Mouse (Mus musculus) limb, embryonic 10.5 days (tissue): ENCODE data around the gene Cacna1c. TPM values are rescaled to one million over a fixed set of nuclear protein-coding genes. Genes with fewer than 3 reads are reported as not detected.

Source experiments
- DNase-seq: peaks from one replicate; pipeline ENCODE4 v3.0.0-alpha.2; 2017; ENCODE audit warnings: low spot score
- H3K27ac ChIP-seq: fragments of 300-500 bp; sonication (generic); 2 replicates; pipeline ENCODE4 v1.5.1; 2016; ENCODE audit warnings: mild to moderate bottlenecking
- H3K27me3 ChIP-seq: fragments of 300-500 bp; sonication (generic); 2 replicates; pipeline ENCODE4 v1.6.1; 2016; ENCODE audit warnings: low read depth, mild to moderate bottlenecking; ENCODE audit not compliant: poor library complexity, severe bottlenecking
- H3K36me3 ChIP-seq: fragments of 300-500 bp; sonication (generic); 2 replicates; pipeline ENCODE4 v1.6.1; 2016; ENCODE audit warnings: mild to moderate bottlenecking, moderate library complexity
- H3K4me1 ChIP-seq: fragments of 300-500 bp; sonication (generic); 2 replicates; pipeline ENCODE4 v1.6.1; 2016
- H3K4me3 ChIP-seq: fragments of 300-500 bp; sonication (generic); 2 replicates; pipeline ENCODE4 v1.5.1; 2016; ENCODE audit warnings: mild to moderate bottlenecking, moderate library complexity
- H3K9me3 ChIP-seq: fragments of 300-500 bp; sonication (generic); replicated peaks from 2 replicates; pipeline ENCODE4 v1.6.1; 2016; ENCODE audit warnings: mild to moderate bottlenecking
- WGBS: fragments of 180-500 bp; shearing (Covaris S2); methylation state at CpG from one replicate; pipeline ENCODE4 v1.1.7; 2016; 5-methylcytosine and 5-hydroxymethylcytosine counted together
- polyA plus RNA-seq: library from polyadenylated mRNA; unstranded; fragments of >200 nt; fragmentation: Nextera tagmentation; extraction: Ambion mirVana; gene quantifications from 2 replicates; pipeline ENCODE4 v1.2.1, GENCODE M21; 2016

Cacna1c gene
- polyA plus RNA-seq, 1 experiment from 2014 or later: 10.2 TPM

DNA sequence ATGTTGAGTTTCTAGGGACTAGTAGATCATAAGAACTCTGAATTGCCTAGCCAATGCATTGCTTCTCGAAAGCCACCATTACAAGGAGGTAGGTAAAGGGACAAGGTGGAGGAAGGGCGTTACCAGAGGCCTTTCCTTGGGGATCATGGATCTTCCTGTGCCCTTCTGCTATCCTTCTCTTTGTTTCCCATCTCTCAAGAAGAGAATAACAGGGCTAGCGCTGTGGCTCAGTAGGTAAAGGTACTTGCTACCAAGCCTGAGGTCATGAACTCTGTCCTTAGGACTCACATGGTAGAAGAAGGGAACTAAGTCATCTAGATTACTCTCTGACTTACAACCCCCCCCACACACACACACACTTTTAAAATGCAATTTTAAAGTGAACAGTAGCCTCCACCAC is 69.2 kb downstream of the Cacna1c start:
- Histone ChIP-seq H3K27me3 (no peaks in the 10 kb centered on the region), H3K4me3 (no peak overlapping the region), H3K9me3 (no peaks in the 10 kb centered on the region), H3K27ac (no peak overlapping the region), H3K4me1 (peaks cover 8% of the 10 kb centered on the region; the same call in 1 of the 2 replicates), H3K36me3 (no peaks in the 10 kb centered on the region)
- peak; percentile 9 for DNase-seq
- WGBS: 91% methylated on average over 3 of the region's 3 CpGs

DNA sequence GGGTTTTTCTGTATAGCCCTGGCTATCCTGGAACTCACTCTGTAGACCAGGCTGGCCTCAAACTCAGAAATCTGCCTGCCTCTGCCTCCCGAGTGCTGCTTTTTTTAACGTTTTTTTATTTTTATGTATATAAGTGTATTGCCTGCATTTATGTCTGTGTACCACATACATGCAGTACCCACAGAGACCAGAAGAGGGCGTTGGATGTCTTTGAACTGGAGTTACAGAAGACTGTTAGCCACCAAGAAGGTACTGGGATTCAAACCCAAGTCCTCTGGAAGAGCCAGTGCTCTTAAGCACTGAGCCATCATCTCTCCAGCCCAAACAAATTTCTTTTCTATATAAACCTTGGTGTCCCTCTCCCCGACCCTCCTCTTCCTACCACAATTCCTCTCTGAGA is 77.8 kb downstream of the Cacna1c start:
- H3K27me3 ChIP-seq: no peaks in the 10 kb centered on the region
- 66% methylated on average over 4 of the region's 4 CpGs for WGBS
- H3K4me1 ChIP-seq: peaks cover 11% of the 10 kb centered on the region

DNA sequence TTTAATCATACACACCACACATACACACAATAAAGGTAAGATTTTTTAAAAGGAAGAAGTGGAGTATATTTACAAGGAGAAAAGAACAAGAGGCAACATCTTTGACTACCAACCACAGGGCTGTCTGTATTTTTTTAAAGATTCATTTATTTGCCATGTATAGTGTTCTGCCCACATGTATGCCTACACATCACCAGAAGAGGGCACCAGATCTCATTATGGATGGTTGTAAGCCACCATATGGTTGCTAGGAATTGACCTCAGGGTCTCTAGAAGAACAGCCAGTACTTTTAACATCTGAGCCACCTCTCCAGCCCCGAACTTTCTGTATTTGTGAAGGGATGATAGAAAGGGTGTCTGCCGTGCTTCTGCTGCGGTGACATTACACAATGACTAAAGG is 79.9 kb downstream of the Cacna1c start:
- Histone ChIP-seq H3K9me3 (no peaks in the 10 kb centered on the region), H3K4me1 (peaks cover 11% of the 10 kb centered on the region), H3K27me3 (no peaks in the 10 kb centered on the region), H3K36me3 (no peaks in the 10 kb centered on the region), H3K4me3 (no peak overlapping the region), H3K27ac (no peak overlapping the region)
- no peak for DNase-seq
- 93% methylated on average over 3 of the region's 3 CpGs for WGBS

More for the DNA sequence above, 77.8 kb downstream of the Cacna1c start:
- Histone ChIP-seq H3K27ac (no peak overlapping the region), H3K4me3 (no peak overlapping the region), H3K9me3 (no peaks in the 10 kb centered on the region), H3K36me3 (no peaks in the 10 kb centered on the region)
- no peak for DNase-seq

DNA sequence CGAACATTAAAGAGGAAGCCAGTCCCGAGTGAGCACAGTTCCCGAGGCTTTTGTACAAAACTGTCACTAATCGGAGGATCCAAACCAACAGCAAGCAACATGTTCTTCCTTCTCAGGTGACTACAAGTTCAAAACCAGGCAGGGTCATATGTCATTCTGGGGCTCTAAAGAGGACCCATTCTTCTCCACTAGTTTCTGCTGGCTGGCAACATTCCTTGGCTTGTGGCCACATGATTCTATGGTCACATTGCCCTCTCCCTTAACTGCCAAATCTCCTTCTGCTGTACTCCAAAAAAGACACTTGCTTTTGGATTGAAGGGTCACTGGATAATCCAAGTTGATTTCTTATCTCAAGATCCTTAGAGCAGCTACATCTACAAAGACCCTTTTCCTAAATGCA is 82.9 kb downstream of the Cacna1c start:
- H3K9me3 ChIP-seq: no peaks in the 10 kb centered on the region
- 93% methylated on average over 4 of the region's 4 CpGs for WGBS
- peaks cover 23% of the 10 kb centered on the region for H3K4me1 ChIP-seq
- H3K27ac ChIP-seq: no peak overlapping the region
- H3K4me3 ChIP-seq: no peak overlapping the region
- no peak for DNase-seq
- peaks cover 12% of the 10 kb centered on the region for H3K27me3 ChIP-seq
- no peaks in the 10 kb centered on the region for H3K36me3 ChIP-seq

DNA sequence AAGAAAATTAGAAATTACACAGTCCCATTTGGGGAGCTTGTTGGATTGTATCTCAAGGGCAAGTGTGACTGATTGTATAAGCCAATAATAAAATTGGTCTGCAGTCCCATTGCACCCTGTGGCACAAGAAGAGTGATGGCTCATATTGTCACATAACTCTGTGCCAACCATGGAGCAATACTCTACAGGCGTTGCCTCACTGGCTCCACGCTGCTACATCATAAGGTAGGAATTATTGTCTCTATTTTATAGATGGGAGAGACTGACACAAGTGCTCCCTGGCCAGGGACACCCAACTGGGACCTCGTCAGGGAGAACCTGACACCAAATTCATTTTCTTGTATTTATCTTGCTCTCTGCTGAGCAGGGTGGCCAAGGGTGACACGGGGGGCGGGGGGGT is 85.8 kb downstream of the Cacna1c start:
- no peaks in the 10 kb centered on the region for H3K9me3 ChIP-seq
- no peaks in the 10 kb centered on the region for H3K36me3 ChIP-seq
- peaks cover 33% of the 10 kb centered on the region for H3K27me3 ChIP-seq
- WGBS: 86% methylated on average over 5 of the region's 5 CpGs
- H3K4me1 ChIP-seq: peaks cover 41% of the 10 kb centered on the region
- no peak overlapping the region for H3K4me3 ChIP-seq
- DNase-seq: no peak
- H3K27ac ChIP-seq: no peak overlapping the region

DNA sequence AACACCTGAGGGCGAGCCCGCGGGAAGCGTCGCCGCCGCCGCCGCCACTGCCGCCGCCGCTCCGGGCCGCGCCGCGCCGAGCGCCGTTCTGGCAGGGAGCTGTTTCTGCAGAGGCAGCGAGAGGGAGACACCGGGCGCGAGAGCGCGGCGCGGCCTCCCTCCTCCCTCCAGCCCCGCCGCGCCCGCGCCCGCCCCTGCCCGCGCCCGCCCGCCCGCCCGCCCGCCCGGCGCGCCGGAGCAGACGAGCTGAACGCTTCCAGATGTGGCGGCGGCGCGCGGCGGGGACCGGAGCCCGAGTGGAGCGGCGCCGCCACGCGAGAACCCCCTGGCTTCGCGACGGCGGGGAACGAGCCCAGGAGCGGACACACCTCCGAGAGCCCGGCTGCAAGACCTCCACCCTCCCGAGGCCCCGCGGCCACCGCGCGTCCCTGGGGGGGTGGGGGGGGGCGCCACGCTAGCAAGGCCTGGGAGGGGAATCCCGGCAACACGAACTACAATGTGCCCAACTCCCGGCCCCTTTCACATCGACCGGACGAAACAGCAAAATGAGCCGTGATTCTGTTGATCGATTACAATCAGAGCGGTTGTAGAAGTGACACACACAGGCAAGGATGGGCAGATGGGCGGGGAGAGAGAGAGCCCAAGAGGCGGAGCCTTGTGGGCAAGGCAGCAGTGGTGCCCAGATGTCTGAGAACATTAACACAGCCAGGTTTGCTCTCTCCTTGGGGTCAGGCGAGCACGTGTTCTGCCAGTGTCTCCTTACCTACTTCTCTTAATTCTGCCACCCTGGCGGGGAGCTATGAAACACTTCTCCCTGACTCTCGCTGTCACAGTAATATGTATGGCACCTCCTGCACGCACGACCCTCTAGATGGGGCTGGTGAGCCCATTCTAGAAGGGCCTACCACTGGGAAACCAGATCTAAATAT is 87.5 kb downstream of the Cacna1c start:
- 2% methylated on average over 80 of the region's 93 CpGs for WGBS
- Histone ChIP-seq H3K27me3 (peaks cover 39% of the 10 kb centered on the region), H3K36me3 (no peaks in the 10 kb centered on the region), H3K4me1 (peaks cover 47% of the 10 kb centered on the region), H3K27ac (peak overlapping the region; percentile 95), H3K9me3 (no peaks in the 10 kb centered on the region), H3K4me3 (peak overlapping the region; percentile 65)
- peak; percentile 77 for DNase-seq

DNA sequence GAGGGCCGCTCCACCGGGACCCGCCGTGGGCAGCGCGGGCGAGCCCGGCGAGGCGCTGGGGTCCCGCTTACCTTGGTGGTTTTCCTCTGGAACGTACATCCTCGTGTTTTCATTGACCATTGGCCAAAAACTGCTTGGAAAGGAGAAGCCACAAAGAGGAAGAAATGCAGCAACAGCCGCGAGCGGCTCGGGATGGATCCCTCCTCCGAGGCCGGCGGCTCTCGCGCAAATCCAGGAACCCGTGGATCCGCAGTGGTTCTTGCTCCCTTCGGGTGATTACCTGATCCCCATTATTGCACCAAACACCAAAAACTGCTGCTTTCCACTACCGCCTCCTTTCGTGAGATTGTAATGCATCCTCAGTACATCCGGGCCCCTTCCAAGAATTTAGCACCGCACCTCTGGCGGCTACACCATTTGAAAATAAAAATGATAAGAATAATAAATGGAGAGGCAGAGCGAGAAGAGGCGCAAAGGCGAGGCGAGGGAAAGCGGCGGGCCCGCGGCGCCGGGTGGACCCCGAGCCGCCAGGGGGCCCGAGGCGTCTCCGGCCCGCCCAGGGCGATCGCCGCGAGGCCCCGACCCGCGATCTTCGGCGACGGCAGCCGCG is 88.3 kb downstream of the Cacna1c start:
- no peaks in the 10 kb centered on the region for H3K9me3 ChIP-seq
- H3K36me3 ChIP-seq: no peaks in the 10 kb centered on the region
- under 1% methylated on average over 58 of the region's 58 CpGs for WGBS
- peak overlapping the region; percentile 65 for H3K4me3 ChIP-seq
- H3K27me3 ChIP-seq: peaks cover 39% of the 10 kb centered on the region
- peaks cover 51% of the 10 kb centered on the region for H3K4me1 ChIP-seq
- DNase-seq: no peak
- peak overlapping the region; percentile 95 for H3K27ac ChIP-seq

DNA sequence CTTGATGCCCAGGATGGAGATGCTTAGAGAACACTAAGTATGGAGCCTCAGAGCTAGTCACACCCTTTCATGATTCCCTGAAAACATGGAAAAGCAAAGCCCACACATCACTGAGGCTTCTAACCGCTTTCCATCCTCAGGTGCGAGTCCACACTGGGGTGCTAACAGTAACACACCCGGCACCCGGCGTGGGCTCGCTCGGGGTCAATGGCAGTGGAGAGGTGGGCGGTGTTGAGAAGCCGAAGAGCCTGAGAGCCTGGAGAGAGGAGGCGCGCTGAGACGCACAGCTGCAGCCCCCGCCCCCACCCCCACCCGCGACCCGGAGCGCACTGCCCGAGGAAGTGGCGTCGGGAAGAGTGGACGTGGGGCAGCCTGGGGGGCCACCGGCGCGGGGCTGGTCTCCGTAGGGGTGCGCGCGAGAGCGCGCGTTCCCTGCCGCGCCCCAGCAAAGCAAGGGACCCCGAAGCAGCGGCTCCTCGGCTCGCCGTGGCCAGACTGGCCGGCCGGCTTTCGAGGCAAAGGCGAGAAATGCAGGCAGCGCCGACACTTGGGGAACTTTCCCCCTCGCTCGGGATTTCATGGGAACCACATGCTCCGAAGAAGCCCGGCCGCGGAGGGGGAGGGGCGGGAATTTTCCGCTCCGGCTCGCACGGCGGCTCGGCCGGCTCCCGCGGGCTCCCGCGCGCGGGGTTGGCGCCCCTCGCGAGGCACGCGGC is 88.9 kb downstream of the Cacna1c start:
- WGBS: under 1% methylated on average over 69 of the region's 69 CpGs
- Histone ChIP-seq H3K36me3 (no peaks in the 10 kb centered on the region), H3K4me3 (peak overlapping the region; percentile 65), H3K9me3 (no peaks in the 10 kb centered on the region), H3K4me1 (peaks cover 51% of the 10 kb centered on the region), H3K27me3 (peaks cover 39% of the 10 kb centered on the region), H3K27ac (peak overlapping the region; percentile 95)
- peak; percentile 82 for DNase-seq

DNA sequence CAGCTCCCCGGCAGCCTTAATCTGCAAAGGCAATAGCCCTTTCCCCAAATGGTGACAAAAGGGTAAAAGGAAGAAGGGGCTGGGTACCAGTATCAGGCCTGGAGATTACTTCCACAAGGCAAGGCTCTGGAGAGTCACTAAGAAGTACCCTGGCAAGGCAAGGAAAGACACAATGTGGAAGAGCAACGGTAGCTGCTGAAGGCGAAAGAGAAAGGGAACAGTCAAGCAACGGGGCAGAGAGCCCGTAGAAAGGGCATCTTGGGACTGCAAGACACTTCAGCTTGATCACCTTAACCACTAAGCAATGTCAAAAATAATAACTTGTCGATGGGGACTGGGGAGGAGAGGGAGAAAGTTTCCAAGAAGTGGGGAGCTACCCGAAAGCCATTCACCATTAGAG is 89.5 kb downstream of the Cacna1c start:
- H3K27ac ChIP-seq: peak overlapping the region; percentile 95; the same call in 1 of the 2 replicates
- H3K4me1 ChIP-seq: peaks cover 51% of the 10 kb centered on the region
- WGBS: 12% methylated on average over 7 of the region's 7 CpGs
- no peak for DNase-seq
- peak overlapping the region; percentile 65 for H3K4me3 ChIP-seq
- H3K9me3 ChIP-seq: no peaks in the 10 kb centered on the region
- H3K27me3 ChIP-seq: peaks cover 39% of the 10 kb centered on the region
- no peaks in the 10 kb centered on the region for H3K36me3 ChIP-seq

DNA sequence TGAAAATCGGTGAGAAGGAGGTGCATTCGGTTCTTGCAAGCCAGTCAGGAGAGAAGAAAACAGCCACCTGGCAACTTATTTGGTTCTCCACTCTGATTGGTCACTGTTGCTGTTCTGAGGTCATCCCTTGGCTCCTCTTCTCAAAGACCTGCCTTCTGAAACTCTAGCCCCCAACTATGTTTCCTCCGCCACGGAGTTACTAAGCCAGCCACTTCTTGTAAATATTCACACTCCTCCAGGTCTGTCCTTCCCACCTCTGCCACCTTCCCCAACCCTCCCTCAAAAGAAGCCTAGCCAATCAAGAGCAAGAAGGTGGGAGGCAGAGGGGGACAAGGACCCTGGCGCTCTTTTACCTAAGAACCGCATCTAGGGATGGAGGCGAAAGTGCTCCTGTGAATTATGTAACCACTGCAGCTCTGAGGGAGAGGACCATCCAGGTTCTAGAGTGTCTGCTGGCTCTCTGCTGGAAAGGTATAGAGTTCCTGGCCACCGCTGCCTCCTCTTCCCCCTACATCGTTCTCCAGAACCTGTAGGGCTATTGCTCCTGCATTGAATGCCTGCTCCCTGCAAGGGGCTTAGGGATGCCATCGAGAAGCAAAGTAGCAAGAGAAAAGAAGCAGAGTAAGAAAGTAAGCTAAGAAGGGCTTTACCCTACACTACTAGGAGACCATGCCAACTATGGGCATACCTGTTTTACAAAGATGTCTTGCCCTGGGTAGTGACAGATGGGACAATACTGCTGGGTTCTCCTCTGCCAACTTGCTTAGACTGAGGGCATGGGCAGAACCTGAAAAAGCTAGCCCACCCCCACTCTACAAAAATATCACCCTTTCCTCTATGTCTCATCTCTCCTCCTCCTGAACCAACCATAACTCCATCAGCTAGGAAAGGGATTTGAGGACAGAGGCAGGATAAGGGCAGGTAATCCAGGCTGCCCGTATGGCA is 90.3 kb downstream of the Cacna1c start:
- Histone ChIP-seq H3K4me1 (peaks cover 51% of the 10 kb centered on the region), H3K27ac (no peak overlapping the region), H3K9me3 (no peaks in the 10 kb centered on the region), H3K36me3 (no peaks in the 10 kb centered on the region), H3K4me3 (peak overlapping the region; percentile 65), H3K27me3 (peaks cover 37% of the 10 kb centered on the region)
- DNase-seq: no peak
- 17% methylated on average over 11 of the region's 11 CpGs for WGBS

DNA sequence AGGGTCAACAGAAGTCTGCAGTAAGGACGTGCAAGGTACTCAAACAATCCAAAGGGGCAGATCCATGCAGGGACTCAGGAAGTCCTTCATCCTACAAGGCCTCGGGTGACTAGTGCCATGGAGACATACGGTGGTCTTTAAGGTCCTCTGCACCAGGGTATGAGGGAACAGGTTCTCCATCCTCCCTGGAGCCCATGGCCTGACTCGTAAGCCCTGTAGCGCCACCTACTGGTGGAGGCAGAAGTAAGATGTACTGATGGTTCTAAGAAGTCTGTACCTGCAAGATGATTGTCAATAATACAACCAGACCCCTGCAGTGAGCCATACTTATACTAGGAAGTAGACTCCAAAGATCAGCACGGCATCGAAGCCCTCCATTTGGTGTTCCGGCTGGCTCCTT is 92.0 kb downstream of the Cacna1c start:
- Histone ChIP-seq H3K4me1 (peaks cover 46% of the 10 kb centered on the region), H3K9me3 (no peaks in the 10 kb centered on the region), H3K36me3 (no peaks in the 10 kb centered on the region), H3K27me3 (peaks cover 27% of the 10 kb centered on the region), H3K27ac (no peak overlapping the region), H3K4me3 (no peak overlapping the region)
- 41% methylated on average over 8 of the region's 8 CpGs for WGBS
- peak; percentile 87 for DNase-seq

DNA sequence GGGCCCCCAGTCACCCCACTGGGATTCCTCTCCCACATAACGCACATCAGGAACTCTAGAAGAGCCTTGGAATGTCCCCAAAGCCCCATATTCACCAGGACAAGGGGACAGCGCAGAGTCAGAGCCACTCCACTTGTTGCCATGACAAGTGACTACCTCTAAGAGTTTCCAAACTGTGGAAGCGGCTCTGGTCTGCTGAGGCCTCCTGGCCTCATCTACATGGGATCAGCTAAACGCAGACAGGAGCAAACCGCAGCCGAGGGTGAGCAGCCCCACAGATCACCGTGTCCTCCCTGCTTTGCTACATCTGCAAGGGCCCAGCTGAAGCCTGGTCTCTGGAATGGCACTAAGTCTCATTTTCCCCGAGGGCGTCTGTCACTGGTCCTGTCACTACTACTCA is 93.3 kb downstream of the Cacna1c start:
- 88% methylated on average over 9 of the region's 9 CpGs for WGBS
- Histone ChIP-seq H3K27me3 (peaks cover 27% of the 10 kb centered on the region), H3K36me3 (no peaks in the 10 kb centered on the region), H3K4me3 (no peak overlapping the region), H3K9me3 (no peaks in the 10 kb centered on the region), H3K27ac (peak overlapping the region; percentile 25; the same call in 1 of the 2 replicates), H3K4me1 (peaks cover 42% of the 10 kb centered on the region)
- no peak for DNase-seq
